Mouse (Mus musculus): Measurements from ENCODE around the gene Oxld1. TPM values are rescaled to one million over a fixed set of nuclear protein-coding genes. Genes with fewer than 3 reads are reported as not detected.

Oxld1 gene
- polyA plus RNA-seq (2015; fragmentation: Nextera tagmentation; extraction: Ambion mirVana): 18.9 and 19.0 TPM in 2 replicates

- H3K4me1 ChIP-seq (ENCODE audit: insufficient read depth): peaks cover 30% of the 10 kb centered on the region
- no peaks in the 10 kb centered on the region for H3K9me3 ChIP-seq (ENCODE audit: low read length)
- WGBS (ENCODE audit: insufficient replicate concordance): 3% methylated on average over 62 of the region's 62 CpGs
Observed at GRCm38 (mm10) chr11:120457772-120458751, at the start of gene Oxld1, which contains the start of gene Ccdc137. Oxld1 (minus strand) TSS chr11:120458068. Ccdc137 (plus strand) TSS chr11:120458115.

GRCm38 (mm10) chr11:120506899-120507298 lies 49.0 kb upstream of the Oxld1 start:
- Histone ChIP-seq H3K36me3 (replicated peaks; ENCODE audit: insufficient read depth, low read length) (no peaks in the 10 kb centered on the region), H3K4me1 (ENCODE audit: insufficient read depth) (peaks cover 14% of the 10 kb centered on the region), H3K4me2 (ENCODE audit: low read depth, low read length) (no peak overlapping the region), H3K9ac (replicated peaks) (no peak overlapping the region), H3K27ac (ENCODE audit: low read depth) (no peak overlapping the region), H3K4me3 (ENCODE audit: low read depth, low read length) (no peak overlapping the region), H3K9me3 (ENCODE audit: low read length) (no peaks in the 10 kb centered on the region), H3K27me3 (ENCODE audit: insufficient read depth, low read length) (no peaks in the 10 kb centered on the region)
- ATAC-seq: peak; percentile 43
- TF ChIP-seq CTCF (IDR thresholded peaks at IDR 0.05; ENCODE audit: low read depth) (peak; percentile 63), EP300 (IDR thresholded peaks at IDR 0.05; ENCODE audit: low read depth) (no peak)
- DNase-seq: peak; percentile 63
- 50% methylated on average over 4 of the region's 4 CpGs for WGBS (ENCODE audit: insufficient replicate concordance)

More at GRCm38 (mm10) chr11:120457772-120458751, at the start of gene Oxld1, which contains the start of gene Ccdc137:
- peak within 1 kb of the TSS; percentile 72 for H3K4me3 ChIP-seq (ENCODE audit: low read depth, low read length)
- TF ChIP-seq CTCF (IDR thresholded peaks at IDR 0.05; ENCODE audit: low read depth) (no peak), EP300 (IDR thresholded peaks at IDR 0.05; ENCODE audit: low read depth) (no peak)
- H3K27me3 ChIP-seq (ENCODE audit: insufficient read depth, low read length): no peaks in the 10 kb centered on the region
- H3K27ac ChIP-seq (ENCODE audit: low read depth): peak within 1 kb of the TSS; percentile 75
- ATAC-seq: peak; percentile 87
- peaks cover 18% of the 10 kb centered on the region for H3K36me3 ChIP-seq (replicated peaks; ENCODE audit: insufficient read depth, low read length)
- peak; percentile 87 for DNase-seq
- H3K9ac ChIP-seq (replicated peaks): peak within 1 kb of the TSS; percentile 77
- H3K4me2 ChIP-seq (ENCODE audit: low read depth, low read length): peak within 1 kb of the TSS; percentile 96

- no peaks in the 10 kb centered on the region for H3K36me3 ChIP-seq (replicated peaks; ENCODE audit: insufficient read depth, low read length)
- no peaks in the 10 kb centered on the region for H3K27me3 ChIP-seq (ENCODE audit: insufficient read depth, low read length)
- TF ChIP-seq EP300 (IDR thresholded peaks at IDR 0.05; ENCODE audit: low read depth): no peak
- no peak for TF ChIP-seq CTCF (IDR thresholded peaks at IDR 0.05; ENCODE audit: low read depth)
- H3K9me3 ChIP-seq (ENCODE audit: low read length): no peaks in the 10 kb centered on the region
- DNase-seq (no peak), ATAC-seq (peak; percentile 46)
- H3K4me1 ChIP-seq (ENCODE audit: insufficient read depth): peaks cover 13% of the 10 kb centered on the region
- WGBS (ENCODE audit: insufficient replicate concordance): 74% methylated on average over 3 of the region's 3 CpGs
- H3K27ac ChIP-seq (ENCODE audit: low read depth): peak overlapping the region; percentile 39; the same call in 1 of the 2 replicates
- no peak overlapping the region for H3K4me2 ChIP-seq (ENCODE audit: low read depth, low read length)
- H3K4me3 ChIP-seq (ENCODE audit: low read depth, low read length): no peak overlapping the region
- no peak overlapping the region for H3K9ac ChIP-seq (replicated peaks)
Observed at GRCm38 (mm10) chr11:120505661-120506060, 47.8 kb upstream of the Oxld1 start.

GRCm38 (mm10) chr11:120501701-120502100 lies 43.8 kb upstream of the Oxld1 start:
- ATAC-seq (no peak), DNase-seq (no peak)
- no peak overlapping the region for H3K9ac ChIP-seq (replicated peaks)
- no peak overlapping the region for H3K4me3 ChIP-seq (ENCODE audit: low read depth, low read length)
- H3K36me3 ChIP-seq (replicated peaks; ENCODE audit: insufficient read depth, low read length): peaks cover 3% of the 10 kb centered on the region
- WGBS (ENCODE audit: insufficient replicate concordance): 68% methylated on average over 4 of the region's 4 CpGs
- TF ChIP-seq CTCF (IDR thresholded peaks at IDR 0.05; ENCODE audit: low read depth) (no peak), EP300 (IDR thresholded peaks at IDR 0.05; ENCODE audit: low read depth) (no peak)
- H3K27ac ChIP-seq (ENCODE audit: low read depth): no peak overlapping the region
- no peaks in the 10 kb centered on the region for H3K9me3 ChIP-seq (ENCODE audit: low read length)
- no peak overlapping the region for H3K4me2 ChIP-seq (ENCODE audit: low read depth, low read length)
- no peaks in the 10 kb centered on the region for H3K27me3 ChIP-seq (ENCODE audit: insufficient read depth, low read length)
- H3K4me1 ChIP-seq (ENCODE audit: insufficient read depth): peaks cover 3% of the 10 kb centered on the region; the same call in 1 of the 2 replicates

GRCm38 (mm10) chr11:120501018-120501417 lies 43.1 kb upstream of the Oxld1 start:
- DNase-seq: no peak
- Histone ChIP-seq H3K9me3 (ENCODE audit: low read length) (no peaks in the 10 kb centered on the region), H3K36me3 (replicated peaks; ENCODE audit: insufficient read depth, low read length) (peaks cover 3% of the 10 kb centered on the region), H3K27ac (ENCODE audit: low read depth) (no peak overlapping the region), H3K9ac (replicated peaks) (no peak overlapping the region), H3K4me2 (ENCODE audit: low read depth, low read length) (no peak overlapping the region), H3K4me3 (ENCODE audit: low read depth, low read length) (no peak overlapping the region), H3K27me3 (ENCODE audit: insufficient read depth, low read length) (no peaks in the 10 kb centered on the region), H3K4me1 (ENCODE audit: insufficient read depth) (peaks cover 3% of the 10 kb centered on the region; the same call in 1 of the 2 replicates)
- TF ChIP-seq CTCF (IDR thresholded peaks at IDR 0.05; ENCODE audit: low read depth): no peak
- ATAC-seq: 0 out of 2 replicates have a peak, but pooled peaks have one; percentile 11
- WGBS (ENCODE audit: insufficient replicate concordance): 53% methylated on average over 6 of the region's 6 CpGs

GRCm38 (mm10) chr11:120500357-120500756 lies 42.5 kb upstream of the Oxld1 start:
- peaks cover 8% of the 10 kb centered on the region for H3K36me3 ChIP-seq (replicated peaks; ENCODE audit: insufficient read depth, low read length)
- peak; percentile 62 for DNase-seq
- WGBS (ENCODE audit: insufficient replicate concordance): 17% methylated on average over 3 of the region's 3 CpGs
- no peaks in the 10 kb centered on the region for H3K9me3 ChIP-seq (ENCODE audit: low read length)
- peak overlapping the region; percentile 16 for H3K27ac ChIP-seq (ENCODE audit: low read depth)
- H3K4me2 ChIP-seq (ENCODE audit: low read depth, low read length): no peak overlapping the region
- peak; percentile 56 for ATAC-seq
- peaks cover 3% of the 10 kb centered on the region; the same call in 1 of the 2 replicates for H3K4me1 ChIP-seq (ENCODE audit: insufficient read depth)
- H3K27me3 ChIP-seq (ENCODE audit: insufficient read depth, low read length): no peaks in the 10 kb centered on the region
- H3K9ac ChIP-seq (replicated peaks): peak overlapping the region; percentile 30; the same call in 1 of the 2 replicates
- TF ChIP-seq CTCF (IDR thresholded peaks at IDR 0.05; ENCODE audit: low read depth) (no peak), EP300 (IDR thresholded peaks at IDR 0.05; ENCODE audit: low read depth) (no peak)
- no peak overlapping the region for H3K4me3 ChIP-seq (ENCODE audit: low read depth, low read length)
